Mouse (Mus musculus) forebrain, embryonic 13.5 days (tissue): ENCODE data around the gene Il4ra. TPM values are rescaled to one million over a fixed set of nuclear protein-coding genes. Genes with fewer than 3 reads are reported as not detected.

ENCODE experiments used
- ATAC-seq: fragments of 200-750 bp; cut with Nextera tagmentation; 2 replicates; pipeline ENCODE4 v1.8.0; 2017
- H3K27ac ChIP-seq: fragments of 300-500 bp; sonication (generic); 2 replicates; pipeline ENCODE4 v1.5.1; 2015; ENCODE audit warnings: inconsistent platforms, mild to moderate bottlenecking, moderate library complexity
- H3K27me3 ChIP-seq: fragments of 300-500 bp; sonication (generic); 2 replicates; pipeline ENCODE4 v1.6.1; 2015; ENCODE audit warnings: mild to moderate bottlenecking, inconsistent platforms
- H3K36me3 ChIP-seq: fragments of 300-500 bp; sonication (generic); 2 replicates; pipeline ENCODE4 v1.6.1; 2015; ENCODE audit warnings: mild to moderate bottlenecking, inconsistent platforms; ENCODE audit not compliant: poor library complexity, severe bottlenecking
- H3K4me1 ChIP-seq: fragments of 300-500 bp; sonication (generic); 2 replicates; pipeline ENCODE4 v1.6.1; 2015; ENCODE audit warnings: inconsistent platforms
- H3K4me2 ChIP-seq: fragments of 300-500 bp; sonication (generic); 2 replicates; pipeline ENCODE4 v1.6.1; 2015; ENCODE audit warnings: inconsistent platforms, mild to moderate bottlenecking, moderate library complexity
- H3K4me3 ChIP-seq: fragments of 300-500 bp; sonication (generic); 2 replicates; pipeline ENCODE4 v1.5.1; 2015; ENCODE audit warnings: mild to moderate bottlenecking, inconsistent platforms
- H3K9ac ChIP-seq: fragments of 300-500 bp; sonication (generic); 2 replicates; pipeline ENCODE4 v1.6.1; 2015; ENCODE audit warnings: mild to moderate bottlenecking, inconsistent platforms
- H3K9me3 ChIP-seq: fragments of 300-500 bp; sonication (generic); replicated peaks from 2 replicates; pipeline ENCODE4 v1.6.1; 2016; ENCODE audit warnings: inconsistent platforms
- WGBS: fragments of 180-500 bp; shearing (Covaris S2); methylation state at CpG from one replicate; pipeline ENCODE4 v1.1.7; 2015; 5-methylcytosine and 5-hydroxymethylcytosine counted together
- polyA plus RNA-seq: library from polyadenylated mRNA; unstranded; fragments of >200 nt; fragmentation: Nextera tagmentation; extraction: Ambion mirVana; gene quantifications from 2 replicates; pipeline ENCODE4 v1.2.1, GENCODE M21; 2015

The Il4ra gene
- polyA plus RNA-seq, 1 experiment from 2014 or later: 2.0 TPM

DNA sequence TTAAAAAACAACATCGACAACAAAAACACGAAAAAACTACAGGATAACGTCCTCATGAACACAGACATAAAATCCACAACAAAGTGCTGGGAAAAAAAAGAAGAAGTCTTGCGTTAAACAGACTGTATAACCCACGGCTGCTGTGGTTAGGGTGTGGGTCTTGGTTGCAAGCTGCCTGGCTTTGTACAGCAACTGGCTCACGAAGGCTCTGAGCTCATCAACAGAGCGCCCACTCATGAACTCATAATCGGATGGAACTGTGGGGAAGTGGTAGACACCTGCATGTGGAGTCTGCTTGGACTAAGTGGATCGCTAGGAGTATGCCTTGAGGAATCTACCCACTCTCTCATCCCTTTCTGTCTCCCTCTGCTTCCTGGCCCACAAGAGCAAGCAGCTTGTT lies 45.2 kb downstream of the Il4ra start:
- Histone ChIP-seq H3K36me3 (no peaks in the 10 kb centered on the region), H3K4me2 (no peak overlapping the region), H3K4me1 (no peaks in the 10 kb centered on the region), H3K9me3 (no peaks in the 10 kb centered on the region), H3K9ac (no peak overlapping the region), H3K27me3 (no peaks in the 10 kb centered on the region), H3K27ac (no peak overlapping the region), H3K4me3 (no peak overlapping the region)
- 92% methylated on average over 9 of the region's 9 CpGs for WGBS
- no peak for ATAC-seq

DNA sequence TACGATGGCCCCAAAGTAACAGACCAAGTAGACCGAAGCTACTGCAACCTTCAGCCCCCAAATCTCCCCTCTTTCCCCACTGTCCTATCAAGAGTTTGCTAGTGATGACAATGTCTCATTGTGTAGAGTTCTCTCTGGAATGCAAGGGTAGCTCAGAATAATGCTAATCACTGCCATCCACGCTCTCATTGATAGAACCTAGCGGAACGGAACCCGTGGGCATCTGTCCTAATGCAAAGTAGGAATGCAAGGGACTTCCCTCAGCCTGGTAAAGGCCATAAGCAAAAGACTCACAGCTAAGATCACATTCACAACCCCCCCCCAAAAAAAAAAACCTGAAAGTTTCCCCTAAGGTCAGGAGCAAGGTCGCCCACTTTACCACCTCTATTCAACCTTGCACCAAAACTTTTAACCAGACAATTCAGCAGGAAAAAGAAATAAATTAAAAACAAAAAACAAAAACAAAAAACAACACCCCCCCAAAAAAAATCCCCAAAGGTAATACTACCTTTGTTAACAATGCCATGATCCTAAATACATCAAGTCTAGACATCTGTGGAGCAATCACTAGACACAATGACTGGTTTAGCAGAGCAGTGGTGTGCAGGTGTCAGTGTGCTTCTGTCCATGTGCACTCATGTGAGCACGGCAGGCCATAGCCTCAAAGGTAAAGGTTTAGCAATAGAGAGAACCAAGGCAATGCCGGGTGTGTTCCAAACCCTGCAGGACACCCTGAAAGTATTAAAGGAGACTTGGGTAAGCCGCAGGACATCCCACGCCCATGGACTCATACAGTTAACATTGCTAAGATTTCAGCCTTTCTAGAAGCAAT lies 45.8 kb downstream of the Il4ra start:
- no peak overlapping the region for H3K4me3 ChIP-seq
- H3K9me3 ChIP-seq: no peaks in the 10 kb centered on the region
- H3K4me1 ChIP-seq: no peaks in the 10 kb centered on the region
- ATAC-seq: no peak
- H3K27ac ChIP-seq: no peak overlapping the region
- H3K4me2 ChIP-seq: no peak overlapping the region
- H3K9ac ChIP-seq: no peak overlapping the region
- H3K36me3 ChIP-seq: no peaks in the 10 kb centered on the region
- H3K27me3 ChIP-seq: no peaks in the 10 kb centered on the region
- 88% methylated on average over 11 of the region's 11 CpGs for whole genome bisulfite sequencing

DNA sequence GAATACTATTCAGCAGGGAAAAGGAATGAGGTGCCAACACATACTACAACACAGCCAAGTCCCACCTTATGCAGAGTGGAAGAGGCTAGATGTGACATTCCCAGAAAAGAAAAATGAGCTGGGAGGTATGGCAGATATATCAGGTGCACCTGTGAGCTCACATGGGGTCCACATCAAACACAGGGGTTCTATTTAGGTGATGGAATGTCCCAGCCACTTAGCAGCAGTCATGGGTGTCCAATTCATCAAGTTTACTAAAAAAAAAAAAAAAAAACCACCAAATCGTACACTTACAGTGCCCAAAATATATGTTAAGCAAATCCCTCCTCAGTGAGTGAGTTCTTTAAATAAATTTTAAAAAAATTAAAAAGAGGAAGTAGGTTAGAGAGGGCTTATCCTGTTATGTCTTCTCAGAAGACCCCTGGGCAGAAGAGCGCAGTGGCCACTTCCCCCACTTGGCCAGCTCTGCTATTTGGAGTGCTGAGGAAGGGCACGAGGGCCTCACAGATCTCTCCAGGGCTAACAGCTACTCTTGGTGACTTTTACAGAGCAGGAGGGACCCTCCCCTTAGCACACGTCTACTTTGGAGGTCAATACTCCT lies 47.6 kb downstream of the Il4ra start:
- Histone ChIP-seq H3K27ac (no peak overlapping the region), H3K9ac (no peak overlapping the region), H3K36me3 (no peaks in the 10 kb centered on the region), H3K27me3 (no peaks in the 10 kb centered on the region), H3K4me1 (no peaks in the 10 kb centered on the region), H3K4me2 (no peak overlapping the region), H3K4me3 (no peak overlapping the region), H3K9me3 (no peaks in the 10 kb centered on the region)
- no peak for ATAC-seq
- WGBS: 67% methylated on average over 4 of the region's 4 CpGs

DNA sequence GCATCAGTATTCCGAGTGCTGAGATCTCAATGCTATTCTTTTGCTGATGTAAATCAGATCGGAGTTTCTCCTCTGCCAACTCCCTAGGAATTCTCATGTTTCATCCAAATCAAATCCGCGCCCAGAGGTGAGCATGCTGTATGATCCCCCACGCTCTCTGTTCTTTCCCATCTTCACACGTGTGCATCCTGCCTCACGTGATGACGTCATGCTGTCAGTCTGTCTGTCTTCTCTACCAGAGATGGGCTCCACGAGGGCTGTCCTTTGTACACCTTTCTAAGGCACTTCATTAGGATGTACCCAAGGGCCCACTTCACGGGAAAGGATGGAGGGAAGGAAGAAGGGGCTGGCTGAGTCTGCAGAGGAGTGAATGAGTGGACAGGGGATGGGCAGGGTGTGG lies 48.2 kb downstream of the Il4ra start:
- Histone ChIP-seq H3K9ac (no peak overlapping the region), H3K4me3 (no peak overlapping the region)

DNA sequence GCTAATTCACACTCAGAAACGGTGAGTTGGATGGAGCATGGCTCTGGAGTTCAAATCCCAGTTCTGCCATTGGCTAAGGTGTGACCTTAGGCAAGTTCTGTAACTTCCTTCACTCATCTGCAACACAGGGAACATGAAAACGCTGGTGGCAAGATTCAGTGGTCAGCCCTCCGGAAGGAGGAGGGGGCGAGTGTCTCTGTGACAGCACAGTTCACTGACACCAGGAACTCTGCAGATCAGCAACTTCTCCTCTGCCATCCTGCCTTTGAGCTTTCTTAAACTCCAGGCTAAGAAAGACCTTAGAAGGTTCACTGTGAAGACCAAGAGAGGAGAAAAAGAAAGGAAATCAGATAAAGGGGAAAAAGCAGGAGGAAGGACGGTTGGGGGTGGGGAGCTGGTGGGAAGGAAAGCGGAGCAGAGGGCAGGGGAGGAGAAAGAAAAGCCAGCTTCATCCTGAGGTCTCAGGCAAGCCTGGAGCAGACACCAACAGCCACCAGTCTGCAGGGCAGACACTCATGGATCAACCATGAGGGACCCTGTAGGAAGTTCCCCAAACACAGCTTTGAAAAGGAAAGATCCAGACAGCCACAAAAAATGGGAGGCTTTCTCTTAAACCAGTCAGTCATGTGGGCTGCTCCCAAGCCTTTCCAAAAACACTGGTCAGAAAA lies 48.8 kb downstream of the Il4ra start:
- Histone ChIP-seq H3K4me1 (no peaks in the 10 kb centered on the region), H3K27ac (no peak overlapping the region), H3K4me2 (no peak overlapping the region), H3K9me3 (no peaks in the 10 kb centered on the region), H3K4me3 (no peak overlapping the region), H3K9ac (no peak overlapping the region), H3K27me3 (no peaks in the 10 kb centered on the region), H3K36me3 (no peaks in the 10 kb centered on the region)
- 51% methylated on average over 6 of the region's 6 CpGs for WGBS
- ATAC-seq: no peak

More for the DNA sequence above, 48.2 kb downstream of the Il4ra start:
- Histone ChIP-seq H3K27ac (no peak overlapping the region), H3K4me1 (no peaks in the 10 kb centered on the region), H3K36me3 (no peaks in the 10 kb centered on the region), H3K27me3 (no peaks in the 10 kb centered on the region), H3K9me3 (no peaks in the 10 kb centered on the region), H3K4me2 (no peak overlapping the region)
- 75% methylated on average over 10 of the region's 10 CpGs for WGBS
- ATAC-seq: no peak

DNA sequence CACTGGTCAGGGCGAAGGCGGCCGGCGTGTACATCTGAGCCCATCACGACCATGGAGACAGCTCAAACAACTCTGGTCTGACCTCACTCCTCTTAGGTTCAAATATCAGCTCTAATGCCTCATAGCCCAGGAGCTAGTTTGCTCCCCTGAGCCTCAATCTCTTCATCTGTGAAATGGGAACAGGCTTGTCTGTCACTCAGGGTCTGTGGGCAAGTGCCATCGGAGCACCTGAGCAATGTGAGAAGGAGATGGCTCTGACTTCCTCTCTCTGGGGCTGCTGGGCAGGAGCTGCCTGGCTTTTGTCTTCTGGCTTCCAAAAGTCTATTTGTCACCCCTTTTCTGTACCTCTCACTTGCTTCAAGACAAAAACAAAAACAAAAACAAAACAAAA lies 49.4 kb downstream of the Il4ra start:
- 88% methylated on average over 6 of the region's 6 CpGs for WGBS
- no peak overlapping the region for H3K9ac ChIP-seq
- no peak for ATAC-seq
- no peak overlapping the region for H3K4me3 ChIP-seq
- no peaks in the 10 kb centered on the region for H3K4me1 ChIP-seq
- no peak overlapping the region for H3K4me2 ChIP-seq
- no peak overlapping the region for H3K27ac ChIP-seq
- no peaks in the 10 kb centered on the region for H3K27me3 ChIP-seq
- H3K9me3 ChIP-seq: no peaks in the 10 kb centered on the region
- no peaks in the 10 kb centered on the region for H3K36me3 ChIP-seq

DNA sequence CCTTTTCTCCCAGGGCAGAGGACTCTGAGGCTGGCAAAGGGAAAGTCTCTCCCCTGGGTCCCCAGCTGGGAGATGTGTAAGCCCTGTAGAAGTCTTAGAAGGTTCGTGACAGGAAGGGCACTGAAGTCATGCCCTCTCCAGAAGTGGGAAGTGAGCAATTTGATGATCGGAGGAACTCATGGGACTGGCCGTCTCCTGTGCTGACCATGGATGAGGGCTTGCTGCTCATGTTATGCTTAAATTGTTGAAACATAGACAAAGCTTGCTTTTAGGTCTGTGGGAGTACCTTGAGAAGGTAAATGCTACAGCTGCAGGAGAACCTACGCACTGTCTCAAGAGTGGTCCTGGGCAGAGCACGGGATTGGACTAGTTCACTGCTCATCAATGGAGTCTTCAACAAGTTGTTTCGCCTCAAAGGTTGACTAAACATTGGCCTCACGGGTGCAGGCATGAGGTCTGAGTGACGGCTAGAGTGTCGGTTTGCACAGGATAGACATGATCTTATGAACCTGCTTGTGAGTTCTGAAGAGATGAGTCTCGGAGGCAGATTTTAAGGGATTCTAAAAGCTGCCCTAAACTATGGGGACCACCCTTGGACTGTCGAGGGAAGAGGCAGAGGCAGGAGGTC lies 50.0 kb downstream of the Il4ra start:
- no peak overlapping the region for H3K9ac ChIP-seq
- no peak overlapping the region for H3K4me3 ChIP-seq
- H3K36me3 ChIP-seq: no peaks in the 10 kb centered on the region
- no peaks in the 10 kb centered on the region for H3K27me3 ChIP-seq
- no peaks in the 10 kb centered on the region for H3K4me1 ChIP-seq
- no peaks in the 10 kb centered on the region for H3K9me3 ChIP-seq
- WGBS: 80% methylated on average over 11 of the region's 11 CpGs
- no peak overlapping the region for H3K27ac ChIP-seq
- no peak for ATAC-seq
- no peak overlapping the region for H3K4me2 ChIP-seq

DNA sequence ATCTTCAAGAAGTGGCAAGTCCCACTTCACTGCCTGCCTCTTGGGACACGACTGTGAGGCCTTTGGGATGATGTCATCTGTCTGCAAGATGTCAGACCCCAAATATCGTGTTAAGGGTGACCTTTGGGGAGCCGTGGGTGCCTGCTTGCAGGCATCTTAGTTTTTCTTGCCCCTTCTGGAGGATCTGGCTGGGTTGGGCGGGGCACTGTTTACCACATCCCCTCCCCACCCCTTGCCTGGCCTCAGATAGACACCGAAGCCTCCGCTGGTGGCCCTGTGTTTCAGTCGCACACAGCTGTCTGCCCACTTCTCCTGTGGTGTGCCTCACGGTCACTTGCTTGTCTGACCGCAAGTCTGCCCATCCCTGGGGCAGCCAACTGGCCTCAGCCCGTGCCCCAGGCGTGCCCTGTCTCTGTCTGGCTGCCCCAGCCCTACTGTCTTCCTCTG lies 51.3 kb downstream of the Il4ra start, which contains the start of gene Il21r:
Gene Il21r, plus strand, starts transcription at position 245 of the 447 bp plus-strand sequence.
- ATAC-seq: no peak
- Histone ChIP-seq H3K4me3 (no peak within 1 kb of the TSS), H3K36me3 (no peaks in the 10 kb centered on the region), H3K4me1 (no peaks in the 10 kb centered on the region), H3K27ac (no peak within 1 kb of the TSS), H3K27me3 (no peaks in the 10 kb centered on the region), H3K9me3 (no peaks in the 10 kb centered on the region), H3K4me2 (no peak within 1 kb of the TSS), H3K9ac (no peak within 1 kb of the TSS)
- WGBS: 80% methylated on average over 11 of the region's 11 CpGs

DNA sequence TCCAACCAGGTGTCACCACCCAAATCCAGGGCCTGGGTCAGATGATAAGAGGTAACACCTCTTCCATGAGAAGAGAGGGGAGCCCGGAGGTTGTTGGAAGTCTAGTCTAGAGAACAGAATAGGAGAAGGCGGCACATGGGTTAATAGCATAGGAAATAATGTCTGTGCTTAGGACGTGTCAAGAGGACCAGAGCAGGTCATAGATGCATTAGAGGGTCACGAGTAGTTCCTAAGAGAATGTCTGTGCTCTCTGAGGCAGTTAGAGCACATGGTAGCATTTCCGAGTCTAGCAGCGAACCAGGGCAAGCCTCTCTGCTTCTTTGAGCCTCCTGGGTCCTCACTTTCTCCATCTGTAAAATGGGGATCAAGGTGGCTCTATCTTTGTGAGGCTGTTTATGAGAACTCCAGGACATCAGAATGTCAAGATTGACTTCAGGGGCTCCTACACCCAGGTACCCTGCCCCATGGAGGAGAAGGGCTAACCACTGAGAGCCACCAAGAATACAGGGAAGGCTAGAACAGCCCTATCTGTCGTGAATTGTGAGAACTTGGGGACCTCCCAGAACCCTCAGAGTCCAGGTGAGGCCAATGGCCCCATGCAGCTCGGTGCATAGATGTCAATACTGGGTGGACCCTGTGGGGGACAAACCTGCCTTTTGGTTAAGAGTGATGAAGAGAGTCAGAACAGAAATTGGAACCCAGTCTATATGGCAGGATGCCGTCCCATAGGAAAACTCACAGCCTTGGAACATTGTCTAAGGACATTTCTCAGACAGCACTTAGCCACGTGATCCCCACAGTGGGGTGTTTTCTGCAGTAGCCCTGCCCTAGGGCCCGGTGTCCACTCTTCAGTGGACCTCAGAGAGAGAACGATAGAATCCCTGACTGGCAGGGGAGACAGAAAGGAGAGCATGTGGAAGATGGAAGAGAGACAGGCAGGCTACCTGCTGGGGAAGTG lies 52.7 kb downstream of the Il4ra start:
- Histone ChIP-seq H3K27ac (no peak overlapping the region), H3K4me2 (no peak overlapping the region), H3K9ac (no peak overlapping the region), H3K4me1 (no peaks in the 10 kb centered on the region), H3K27me3 (no peaks in the 10 kb centered on the region), H3K4me3 (no peak overlapping the region), H3K36me3 (no peaks in the 10 kb centered on the region), H3K9me3 (no peaks in the 10 kb centered on the region)
- ATAC-seq: no peak
- WGBS: 84% methylated on average over 12 of the region's 12 CpGs

DNA sequence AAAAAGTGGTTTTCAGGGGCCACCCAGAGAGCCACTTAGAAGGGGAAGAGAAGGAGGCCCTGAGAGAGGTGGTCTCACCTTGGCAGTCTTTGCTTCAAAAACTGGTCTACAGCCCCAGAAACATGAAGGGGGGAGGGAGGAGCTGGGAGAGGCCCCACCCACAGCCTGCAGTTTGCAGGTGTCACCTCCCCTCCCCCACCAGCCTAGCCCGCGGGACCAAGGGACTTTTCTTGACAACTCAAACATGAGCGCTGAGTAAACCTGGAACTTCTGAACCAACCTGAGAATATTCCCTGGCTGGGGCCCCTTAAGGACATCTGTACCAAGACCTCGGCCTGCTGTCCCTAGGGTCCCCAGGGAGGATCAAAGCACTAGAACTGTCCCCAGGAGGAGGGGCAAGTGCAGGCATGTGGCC lies 53.8 kb downstream of the Il4ra start:
- Histone ChIP-seq H3K27ac (no peak overlapping the region), H3K36me3 (no peaks in the 10 kb centered on the region), H3K27me3 (no peaks in the 10 kb centered on the region), H3K4me3 (no peak overlapping the region), H3K4me1 (no peaks in the 10 kb centered on the region), H3K4me2 (no peak overlapping the region), H3K9ac (no peak overlapping the region), H3K9me3 (no peaks in the 10 kb centered on the region)
- WGBS: 74% methylated on average over 4 of the region's 4 CpGs
- ATAC-seq: no peak
